Mouse (Mus musculus) left cerebral cortex, postnatal 10 days (tissue): ENCODE results near the gene Slc19a2. TPM values are rescaled to one million over a fixed set of nuclear protein-coding genes. Genes with fewer than 3 reads are reported as not detected.
"Not testable (repeated sequence)": the region's sequence is repeated elsewhere in the genome, so short reads cannot be mapped to it uniquely, and the experiment has no call there.

Experiments used
- DNase-seq, 2 experiments: peaks; one replicate each; pipeline ENCODE4 v3.0.0; 2021 to 2022; ENCODE audit warnings: low spot score in 2 of 2, mixed read lengths in 1 of 2; ENCODE audit errors: extremely low spot score in 1 of 2
- intact Hi-C: fragments of 180-260 bp; cut with DNase I; formaldehyde crosslinking; loops from one replicate; pipeline ENCODE4 v1.15.1; 2025
- total RNA-seq, 2 experiments: library from RNA; stranded (reverse); gene quantifications; 2 replicates each; pipeline ENCODE4 v1.2.3; 2021

Slc19a2 gene
- 10 to 100 TPM in 1 of 2 experiments, 1 to 10 TPM in 1; 9.0 to 12.6 TPM for total RNA-seq

GRCm38 (mm10) chr1:164248465-164249331, at the start of gene Slc19a2:
Slc19a2 (plus strand) TSS chr1:164249046.
- peak; percentile 96 to 98 for DNase-seq

GRCm38 (mm10) chr1:164199551-164199950, 49.3 kb upstream of the Slc19a2 start:
- intact Hi-C loops: no loop called here
- no peak for DNase-seq

More at GRCm38 (mm10) chr1:164248465-164249331, at the start of gene Slc19a2:
- intact Hi-C loops: no loop called here

- no peak for DNase-seq
- intact Hi-C loops: no loop called here
Measured at GRCm38 (mm10) chr1:164208437-164208836, 40.4 kb upstream of the Slc19a2 start.

- intact Hi-C loops: no loop called here
- no peak for DNase-seq
Measured at GRCm38 (mm10) chr1:164210899-164211298, 37.9 kb upstream of the Slc19a2 start.

- no peak for DNase-seq
- intact Hi-C loops: no loop called here
Measured at GRCm38 (mm10) chr1:164212686-164213085, 36.2 kb upstream of the Slc19a2 start.

- intact Hi-C loops: no loop called here
- DNase-seq: no peak
Measured at GRCm38 (mm10) chr1:164214190-164214589, 34.7 kb upstream of the Slc19a2 start.

- DNase-seq: no peak
- intact Hi-C loops: no loop called here
Measured at GRCm38 (mm10) chr1:164215097-164215496, 33.7 kb upstream of the Slc19a2 start.

- DNase-seq: no peak
- intact Hi-C loops: no loop called here
Measured at GRCm38 (mm10) chr1:164215540-164215939, 33.3 kb upstream of the Slc19a2 start.

- DNase-seq: no peak
- intact Hi-C loops: no loop called here
Measured at GRCm38 (mm10) chr1:164217791-164218685, 30.8 kb upstream of the Slc19a2 start.

- DNase-seq: no peak
Measured at GRCm38 (mm10) chr1:164220261-164220660, 28.6 kb upstream of the Slc19a2 start.

GRCm38 (mm10) chr1:164223089-164223488, 25.8 kb upstream of the Slc19a2 start:
- intact Hi-C loops: no loop called here
- no peak for DNase-seq

More at GRCm38 (mm10) chr1:164220261-164220660, 28.6 kb upstream of the Slc19a2 start:
- intact Hi-C loops: no loop called here

GRCm38 (mm10) chr1:164231937-164232570, 16.8 kb upstream of the Slc19a2 start:
- DNase-seq, intact Hi-C loops: not testable (repeated sequence)

- no peak for DNase-seq
- intact Hi-C loops: no loop called here
Measured at GRCm38 (mm10) chr1:164233447-164233846, 15.4 kb upstream of the Slc19a2 start.

- DNase-seq: no peak
- intact Hi-C loops: no loop called here
Measured at GRCm38 (mm10) chr1:164235078-164235477, 13.8 kb upstream of the Slc19a2 start.

GRCm38 (mm10) chr1:164236078-164236477, 12.8 kb upstream of the Slc19a2 start:
- intact Hi-C loops: no loop called here
- DNase-seq: no peak

- no peak for DNase-seq
- intact Hi-C loops: no loop called here
Measured at GRCm38 (mm10) chr1:164241494-164241893, 7.4 kb upstream of the Slc19a2 start.

- intact Hi-C loops: no loop called here
Measured at GRCm38 (mm10) chr1:164242809-164243208, 6.0 kb upstream of the Slc19a2 start.

GRCm38 (mm10) chr1:164247442-164247841, 1.4 kb upstream of the Slc19a2 start:
- no peak for DNase-seq
- intact Hi-C loops: no loop called here

More at GRCm38 (mm10) chr1:164242809-164243208, 6.0 kb upstream of the Slc19a2 start:
- DNase-seq: no peak

- intact Hi-C loops: no loop called here
- no peak for DNase-seq
Measured at GRCm38 (mm10) chr1:164247971-164248370, 875 bp upstream of the Slc19a2 start.
